Mouse (Mus musculus) embryonic facial prominence, embryonic 12.5 days (tissue): ENCODE data around the gene 6030408B16Rik. TPM values are rescaled to one million over a fixed set of nuclear protein-coding genes. Genes with fewer than 3 reads are reported as not detected.
"Not testable (repeated sequence)": the region's sequence is repeated elsewhere in the genome, so short reads cannot be mapped to it uniquely, and the experiment has no call there.

ENCODE experiments used
- ATAC-seq: fragments of 200-750 bp; cut with Nextera tagmentation; 2 replicates; pipeline ENCODE4 v1.8.0; 2017; ENCODE audit not compliant: insufficient number of reproducible peaks, insufficient read depth, low FRiP score, low TSS enrichment
- H3K27ac ChIP-seq: fragments of 300-500 bp; sonication (generic); 2 replicates; pipeline ENCODE4 v1.5.1; 2016; ENCODE audit warnings: mild to moderate bottlenecking
- H3K27me3 ChIP-seq: fragments of 300-500 bp; sonication (generic); 2 replicates; pipeline ENCODE4 v1.6.1; 2016; ENCODE audit warnings: mild to moderate bottlenecking, moderate library complexity
- H3K36me3 ChIP-seq: fragments of 300-500 bp; sonication (generic); 2 replicates; pipeline ENCODE4 v1.6.1; 2016; ENCODE audit warnings: mild to moderate bottlenecking
- H3K4me1 ChIP-seq: fragments of 300-500 bp; sonication (generic); 2 replicates; pipeline ENCODE4 v1.6.1; 2016
- H3K4me2 ChIP-seq: fragments of 300-500 bp; sonication (generic); replicated peaks from 2 replicates; pipeline ENCODE4 v1.6.1; 2016; ENCODE audit warnings: mild to moderate bottlenecking, moderate library complexity
- H3K4me3 ChIP-seq: fragments of 300-500 bp; sonication (generic); 2 replicates; pipeline ENCODE4 v1.5.1; 2016; ENCODE audit warnings: mild to moderate bottlenecking
- H3K9ac ChIP-seq: fragments of 300-500 bp; sonication (generic); 2 replicates; pipeline ENCODE4 v1.6.1; 2016; ENCODE audit warnings: mild to moderate bottlenecking, moderate library complexity
- H3K9me3 ChIP-seq: fragments of 300-500 bp; sonication (generic); 2 replicates; pipeline ENCODE4 v1.6.1; 2016; ENCODE audit warnings: mild to moderate bottlenecking, moderate library complexity
- WGBS: fragments of 180-500 bp; shearing (Covaris S2); methylation state at CpG from one replicate; pipeline ENCODE4 v1.1.7; 2016; 5-methylcytosine and 5-hydroxymethylcytosine counted together
- polyA plus RNA-seq: library from polyadenylated mRNA; unstranded; fragments of >200 nt; fragmentation: Nextera tagmentation; extraction: Ambion mirVana; gene quantifications from 2 replicates; pipeline ENCODE4 v1.2.1, GENCODE M21; 2016

6030408B16Rik gene
- polyA plus RNA-seq, 1 experiment from 2014 or later: 1.0 TPM

DNA sequence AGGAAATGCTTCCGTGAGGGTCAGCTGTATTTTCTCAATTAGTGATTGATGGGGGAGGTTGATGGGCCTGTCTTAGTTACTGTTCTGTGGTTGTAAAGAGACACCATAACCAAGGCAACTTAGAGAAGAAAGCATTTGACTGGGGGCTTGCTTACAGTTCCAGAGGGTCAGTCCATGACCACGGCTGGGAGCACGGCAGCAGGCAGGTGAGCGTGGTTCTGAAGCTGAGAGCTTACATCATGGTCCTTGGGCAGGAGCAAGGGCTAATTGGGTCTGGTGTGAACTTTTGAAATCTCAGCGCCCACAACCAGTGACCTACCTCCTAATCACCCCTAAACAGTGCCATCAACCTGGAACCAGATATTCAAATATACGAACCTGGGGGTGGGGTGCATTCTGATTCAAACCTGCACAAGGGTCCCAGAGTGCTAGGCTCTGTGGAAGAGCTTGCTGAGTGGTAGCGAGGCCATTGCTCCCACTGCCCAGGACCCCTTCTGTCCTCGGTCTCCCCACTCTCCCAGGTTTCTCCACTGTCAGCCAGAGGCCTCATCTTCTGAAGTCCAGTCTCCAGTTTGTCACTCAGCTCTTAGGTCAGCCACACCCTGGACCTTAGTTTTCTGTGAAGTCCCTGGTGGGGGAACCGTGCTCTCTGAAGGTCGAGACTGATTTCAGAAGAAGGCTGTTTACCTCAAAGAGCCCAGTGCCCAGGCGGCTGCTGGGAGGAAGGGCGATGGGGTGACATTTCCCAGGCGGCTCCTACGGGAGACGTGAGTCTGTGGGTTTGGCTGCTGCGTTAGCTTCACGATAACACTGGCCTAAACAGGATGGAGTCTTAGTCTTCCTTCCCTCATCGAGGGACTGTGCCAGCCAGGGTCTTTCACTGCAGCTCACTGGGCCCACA, 24.2 kb downstream of the 6030408B16Rik start:
- Histone ChIP-seq H3K4me2 (no peak overlapping the region), H3K36me3 (no peaks in the 10 kb centered on the region), H3K27ac (no peak overlapping the region), H3K9me3 (no peaks in the 10 kb centered on the region), H3K9ac (no peak overlapping the region), H3K27me3 (no peaks in the 10 kb centered on the region), H3K4me3 (no peak overlapping the region), H3K4me1 (peaks cover 16% of the 10 kb centered on the region)
- WGBS: 73% methylated on average over 18 of the region's 18 CpGs
- no peak for ATAC-seq

DNA sequence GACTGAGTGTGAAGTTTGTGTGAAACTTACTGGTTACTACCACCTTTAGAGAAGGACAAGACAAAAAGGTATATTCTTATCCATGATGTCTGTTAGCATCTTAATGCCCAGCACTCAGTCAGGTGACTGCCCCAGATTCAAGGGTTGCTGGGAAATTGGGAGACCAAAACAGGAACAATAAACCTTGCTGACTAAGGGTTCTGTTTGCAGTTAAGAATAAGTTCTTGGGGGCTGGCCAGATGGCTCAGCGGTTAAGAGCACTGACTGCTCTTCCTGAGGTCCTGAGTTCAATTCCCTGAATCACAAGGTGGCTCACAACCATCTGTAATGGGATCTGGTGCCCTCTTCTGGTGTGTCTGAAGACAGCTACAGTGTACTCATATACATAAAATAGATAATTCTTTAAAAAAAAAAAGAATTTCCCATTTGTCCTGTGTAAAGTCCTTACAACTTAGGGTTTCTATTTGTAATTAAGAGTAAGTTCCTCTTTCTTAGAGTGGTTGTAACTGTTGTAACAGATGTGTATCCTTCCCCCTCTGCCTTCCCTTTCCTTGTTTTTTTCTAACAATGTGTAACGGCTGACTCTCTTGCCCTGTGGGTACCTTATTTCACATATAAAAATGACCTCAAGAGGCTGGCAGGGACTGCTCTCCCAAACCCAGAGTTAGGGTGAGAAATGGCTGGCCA, 24.9 kb downstream of the 6030408B16Rik start:
- H3K4me1 ChIP-seq: peaks cover 16% of the 10 kb centered on the region
- WGBS: 79% methylated on average over 2 of the region's 2 CpGs
- no peak overlapping the region for H3K4me2 ChIP-seq
- no peak overlapping the region for H3K4me3 ChIP-seq
- no peak overlapping the region for H3K27ac ChIP-seq
- H3K36me3 ChIP-seq: no peaks in the 10 kb centered on the region
- no peaks in the 10 kb centered on the region for H3K27me3 ChIP-seq
- ATAC-seq: no peak
- H3K9ac ChIP-seq: no peak overlapping the region
- no peaks in the 10 kb centered on the region for H3K9me3 ChIP-seq

DNA sequence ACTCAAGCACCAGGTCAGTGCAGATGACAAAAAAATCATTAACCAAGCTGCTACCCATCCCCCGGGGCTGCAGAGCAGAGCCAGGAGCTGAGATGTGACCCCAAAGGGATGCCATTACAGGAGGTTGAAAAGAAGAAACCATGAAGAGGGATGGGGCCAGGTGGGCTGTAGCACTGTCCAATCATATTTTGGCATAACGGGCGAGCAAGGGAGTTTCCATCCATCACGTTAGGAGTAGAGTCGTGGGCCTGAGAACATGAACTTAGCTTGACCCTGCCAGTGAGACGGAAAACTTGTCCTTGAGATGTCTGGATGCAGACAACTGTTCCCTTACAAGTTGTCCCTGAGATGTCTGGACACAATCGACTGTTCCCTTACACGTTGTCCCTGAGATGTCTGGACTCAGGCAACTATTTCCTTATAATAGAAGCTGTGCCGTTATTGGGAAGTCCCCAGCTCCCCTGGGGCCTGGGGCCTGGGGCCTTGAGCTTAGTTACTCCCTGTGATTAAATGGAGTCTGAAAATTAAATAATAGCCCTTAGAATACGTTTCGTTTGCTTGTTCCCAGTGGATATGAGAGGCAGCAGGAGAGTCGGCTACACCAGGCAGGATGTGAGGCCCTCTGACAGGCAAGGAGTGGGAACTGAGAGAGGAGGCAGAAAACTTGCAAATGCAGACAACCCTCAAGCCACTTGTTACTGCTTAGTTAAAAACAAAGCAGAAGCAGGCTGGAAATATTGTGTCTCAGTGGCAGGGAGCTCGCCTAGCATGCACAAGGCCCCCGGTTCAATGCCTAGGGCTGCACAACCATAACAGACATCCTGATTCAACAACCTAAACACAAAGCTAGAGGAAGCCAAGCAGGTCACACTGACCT, 26.1 kb downstream of the 6030408B16Rik start:
- no peak overlapping the region for H3K4me3 ChIP-seq
- peaks cover 16% of the 10 kb centered on the region for H3K4me1 ChIP-seq
- H3K9me3 ChIP-seq: no peaks in the 10 kb centered on the region
- H3K27ac ChIP-seq: 0 out of 2 replicates have a peak overlapping the region, but pooled peaks have one; percentile 18
- 56% methylated on average over 14 of the region's 14 CpGs for WGBS
- no peak overlapping the region for H3K4me2 ChIP-seq
- H3K9ac ChIP-seq: no peak overlapping the region
- H3K27me3 ChIP-seq: no peaks in the 10 kb centered on the region
- ATAC-seq: no peak
- no peaks in the 10 kb centered on the region for H3K36me3 ChIP-seq

DNA sequence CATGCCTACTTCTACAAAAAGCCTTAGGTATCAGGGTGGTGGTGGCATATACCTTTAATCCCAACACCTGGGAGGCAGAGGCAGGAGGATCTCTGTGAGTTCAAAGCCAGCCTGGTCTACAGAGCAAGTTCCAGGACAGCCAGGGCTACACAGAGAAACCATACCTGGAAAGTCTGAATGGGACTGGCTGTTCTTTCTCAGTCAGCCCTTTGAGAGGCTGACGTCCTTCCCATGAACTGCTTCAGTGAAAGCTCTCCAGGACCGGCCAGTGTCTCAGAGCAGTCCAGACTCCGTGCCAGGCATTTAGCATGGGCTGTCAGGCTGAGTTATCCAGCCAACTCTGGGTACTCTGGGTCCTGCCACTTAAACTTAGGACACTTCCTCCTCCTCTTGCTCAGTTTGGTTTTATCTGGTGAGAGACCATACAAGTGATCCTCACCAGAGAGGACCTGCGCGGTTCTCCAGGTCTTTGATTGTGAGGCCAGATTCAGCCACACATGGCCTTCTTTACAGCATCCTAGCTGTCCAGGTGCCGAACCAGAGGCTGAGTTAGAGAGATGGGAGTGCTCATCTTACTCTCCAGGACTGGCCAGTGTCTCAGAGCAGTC, 27.1 kb downstream of the 6030408B16Rik start:
- no peaks in the 10 kb centered on the region for H3K27me3 ChIP-seq
- no peaks in the 10 kb centered on the region for H3K9me3 ChIP-seq
- no peak for ATAC-seq
- H3K36me3 ChIP-seq: no peaks in the 10 kb centered on the region
- no peak overlapping the region for H3K27ac ChIP-seq
- H3K4me2 ChIP-seq: no peak overlapping the region
- WGBS: 85% methylated on average over 6 of the region's 6 CpGs
- peaks cover 16% of the 10 kb centered on the region for H3K4me1 ChIP-seq
- H3K9ac ChIP-seq: no peak overlapping the region
- H3K4me3 ChIP-seq: no peak overlapping the region

DNA sequence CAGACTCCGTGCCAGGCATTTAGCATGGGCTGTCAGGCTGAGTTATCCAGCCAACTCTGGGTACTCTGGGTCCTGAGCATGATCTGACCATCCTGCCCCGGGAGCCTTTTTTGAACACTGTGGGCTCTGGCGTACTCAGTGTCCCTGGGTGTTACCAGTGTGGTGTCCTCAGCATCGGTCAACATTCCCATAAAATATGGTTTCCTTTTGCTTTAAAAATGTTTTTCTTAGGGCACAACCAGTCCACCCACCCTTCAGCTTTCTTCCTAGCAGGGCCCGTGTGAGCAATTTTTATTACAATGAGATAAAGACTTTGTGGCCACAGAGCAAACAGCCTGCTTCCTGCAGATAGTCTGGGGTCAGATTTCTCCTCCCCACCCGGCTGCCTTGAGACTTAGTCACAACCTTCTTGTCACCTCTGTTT, 27.6 kb downstream of the 6030408B16Rik start:
- 0 out of 2 replicates have a peak overlapping the region, but pooled peaks have one; percentile 11 for H3K27ac ChIP-seq
- no peak overlapping the region for H3K4me2 ChIP-seq
- H3K27me3 ChIP-seq: no peaks in the 10 kb centered on the region
- 49% methylated on average over 6 of the region's 6 CpGs for WGBS
- H3K4me3 ChIP-seq: no peak overlapping the region
- ATAC-seq: no peak
- H3K4me1 ChIP-seq: peaks cover 16% of the 10 kb centered on the region
- no peaks in the 10 kb centered on the region for H3K9me3 ChIP-seq
- no peaks in the 10 kb centered on the region for H3K36me3 ChIP-seq
- no peak overlapping the region for H3K9ac ChIP-seq

DNA sequence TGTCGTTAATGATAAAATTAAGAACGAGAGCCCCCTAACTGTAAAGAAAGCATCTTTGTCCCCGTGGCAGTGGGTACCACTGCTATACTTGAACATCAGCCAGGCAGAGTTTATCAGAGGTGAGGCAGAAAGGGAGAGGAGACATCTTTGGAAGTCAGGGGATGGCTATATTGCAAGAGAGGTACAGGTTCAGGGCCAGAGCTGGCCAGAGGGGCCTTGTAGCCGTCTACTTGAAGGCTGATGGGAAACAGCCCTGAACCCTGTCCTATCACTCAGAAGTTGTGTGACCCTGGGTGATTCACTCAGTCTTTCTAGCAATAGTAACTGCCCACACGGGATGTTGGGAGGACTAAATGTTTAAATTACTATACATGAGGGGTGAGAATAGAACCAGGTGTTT, 28.1 kb downstream of the 6030408B16Rik start:
- ATAC-seq: no peak
- Histone ChIP-seq H3K27ac (0 out of 2 replicates have a peak overlapping the region, but pooled peaks have one; percentile 11), H3K4me1 (peaks cover 16% of the 10 kb centered on the region), H3K9ac (no peak overlapping the region), H3K36me3 (no peaks in the 10 kb centered on the region), H3K27me3 (no peaks in the 10 kb centered on the region), H3K4me2 (no peak overlapping the region), H3K9me3 (no peaks in the 10 kb centered on the region), H3K4me3 (no peak overlapping the region)
- WGBS: 64% methylated on average over 5 of the region's 5 CpGs

DNA sequence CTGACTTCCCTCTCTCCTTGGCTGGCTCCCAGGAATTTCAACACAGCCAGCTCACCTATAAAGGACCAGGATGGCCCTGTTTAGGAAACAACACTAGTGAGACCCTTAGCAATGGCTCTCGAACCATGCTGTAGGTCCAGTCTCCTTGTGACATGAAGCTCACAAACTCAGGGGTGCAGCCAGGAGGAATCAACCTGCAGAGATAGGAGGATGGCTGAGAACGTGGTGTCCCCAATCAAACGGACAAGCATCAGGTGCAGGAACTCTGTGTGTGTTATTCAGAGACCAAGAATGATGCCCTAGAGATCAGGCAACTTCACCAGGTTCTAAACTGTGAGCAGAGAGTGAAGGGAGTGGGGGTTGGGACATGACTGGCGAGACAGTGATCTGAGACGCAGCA, 29.1 kb downstream of the 6030408B16Rik start:
- H3K27me3 ChIP-seq: no peaks in the 10 kb centered on the region
- no peaks in the 10 kb centered on the region for H3K9me3 ChIP-seq
- WGBS: 74% methylated on average over 5 of the region's 5 CpGs
- H3K27ac ChIP-seq: no peak overlapping the region
- 0 out of 2 replicates have a peak, but pooled peaks cover 9% of the 10 kb centered on the region for H3K4me1 ChIP-seq
- ATAC-seq: no peak
- no peaks in the 10 kb centered on the region for H3K36me3 ChIP-seq
- no peak overlapping the region for H3K4me3 ChIP-seq
- H3K9ac ChIP-seq: no peak overlapping the region
- H3K4me2 ChIP-seq: no peak overlapping the region

DNA sequence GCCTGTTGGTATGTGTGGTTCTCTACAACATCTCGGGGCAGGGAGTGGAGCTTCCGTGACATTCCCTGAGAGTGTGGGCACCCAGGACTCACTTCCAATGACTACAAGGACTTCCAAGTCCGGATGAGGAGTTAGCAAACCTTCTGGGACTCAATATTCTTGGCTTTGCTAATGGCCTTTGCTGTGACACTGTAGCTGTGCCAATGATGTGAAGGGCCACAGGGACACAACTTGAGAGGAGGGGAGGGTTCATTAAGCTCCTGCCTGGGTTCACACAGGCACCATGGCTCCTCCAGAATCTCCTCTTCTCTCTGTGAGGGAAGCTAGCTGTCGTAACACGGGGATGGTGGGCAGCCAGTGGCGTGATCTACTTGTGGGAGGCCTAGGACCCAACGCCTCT, 29.6 kb downstream of the 6030408B16Rik start:
- ATAC-seq: no peak
- 93% methylated on average over 7 of the region's 7 CpGs for WGBS
- no peak overlapping the region for H3K4me2 ChIP-seq
- no peaks in the 10 kb centered on the region for H3K9me3 ChIP-seq
- no peak overlapping the region for H3K4me3 ChIP-seq
- no peak overlapping the region for H3K9ac ChIP-seq
- H3K27ac ChIP-seq: no peak overlapping the region
- H3K36me3 ChIP-seq: no peaks in the 10 kb centered on the region
- H3K4me1 ChIP-seq: peaks cover 13% of the 10 kb centered on the region; the same call in 1 of the 2 replicates
- H3K27me3 ChIP-seq: no peaks in the 10 kb centered on the region

DNA sequence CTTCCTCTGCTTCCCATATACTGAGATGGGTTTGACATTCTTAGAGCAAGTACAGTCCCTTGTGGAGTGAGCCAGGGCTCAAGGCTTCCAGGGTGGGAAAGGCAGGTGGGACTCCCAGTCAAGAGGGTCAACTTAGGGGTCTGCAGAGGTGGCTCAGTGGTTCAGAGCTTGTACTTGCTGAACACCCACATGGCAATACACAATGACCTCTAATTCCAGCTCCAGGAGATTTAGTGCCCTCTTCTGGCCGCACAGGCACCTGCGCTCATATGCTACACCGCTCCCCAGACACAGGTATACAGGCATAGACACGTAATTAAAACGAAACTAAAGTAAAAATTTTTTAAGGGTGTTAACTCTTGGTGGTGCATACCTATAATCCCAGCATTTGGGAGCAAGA, 30.5 kb downstream of the 6030408B16Rik start:
- 96% methylated on average over 5 of the region's 5 CpGs for WGBS
- Histone ChIP-seq H3K4me2 (no peak overlapping the region), H3K4me1 (peaks cover 13% of the 10 kb centered on the region; the same call in 1 of the 2 replicates), H3K9me3 (no peaks in the 10 kb centered on the region), H3K9ac (no peak overlapping the region), H3K27ac (no peak overlapping the region), H3K36me3 (no peaks in the 10 kb centered on the region), H3K4me3 (no peak overlapping the region), H3K27me3 (no peaks in the 10 kb centered on the region)
- no peak for ATAC-seq

DNA sequence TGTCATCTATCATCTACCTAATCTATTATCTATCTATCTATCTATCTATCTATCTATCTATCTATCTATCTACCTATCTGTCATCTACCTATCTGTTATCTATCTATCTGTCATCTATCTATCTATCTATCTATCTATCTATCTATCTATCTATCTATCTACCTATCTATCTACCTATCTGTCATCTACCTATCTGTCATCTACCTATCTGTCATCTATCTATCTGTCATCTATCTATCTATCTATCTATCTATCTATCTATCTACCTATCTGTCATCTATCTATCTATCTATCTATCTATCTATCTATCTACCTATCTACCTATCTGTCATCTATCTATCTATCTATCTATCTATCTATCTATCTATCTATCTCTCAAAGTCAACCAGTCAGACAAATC, 31.4 kb downstream of the 6030408B16Rik start:
- H3K9ac ChIP-seq, H3K9me3 ChIP-seq, H3K4me2 ChIP-seq, H3K27ac ChIP-seq, ATAC-seq, H3K4me3 ChIP-seq, H3K27me3 ChIP-seq, H3K4me1 ChIP-seq, H3K36me3 ChIP-seq: not testable (repeated sequence)

DNA sequence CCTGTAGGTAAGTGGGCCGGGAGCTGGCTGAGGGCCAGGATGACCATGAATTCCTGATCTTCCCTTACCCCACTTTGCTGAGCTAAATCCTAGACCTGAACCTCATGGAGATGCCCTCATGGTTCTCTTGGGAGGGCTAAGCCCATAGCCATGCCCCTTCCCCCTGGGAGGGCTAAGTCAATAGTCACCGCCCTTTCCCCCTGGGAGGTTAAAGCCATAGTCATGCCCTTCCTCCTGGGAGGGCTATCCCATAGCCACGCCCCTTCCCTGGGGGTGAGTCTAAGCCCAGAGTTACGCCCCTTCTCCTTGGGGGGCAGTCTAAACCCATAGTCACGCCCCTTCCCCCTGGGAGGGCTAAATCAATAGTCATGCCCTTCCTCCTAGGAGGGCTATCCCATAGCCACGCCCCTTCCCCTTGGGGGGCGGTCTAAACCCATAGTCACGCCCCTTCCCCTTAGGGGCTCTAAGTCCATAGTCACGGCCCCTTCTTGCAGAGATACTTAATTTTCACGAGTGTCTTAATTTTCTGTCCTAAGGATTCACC, 33.1 kb downstream of the 6030408B16Rik start:
- WGBS: 37% methylated on average over 10 of the region's 10 CpGs
- Histone ChIP-seq H3K9me3 (no peaks in the 10 kb centered on the region), H3K9ac (no peak overlapping the region), H3K36me3 (no peaks in the 10 kb centered on the region), H3K27ac (no peak overlapping the region), H3K4me3 (no peak overlapping the region), H3K27me3 (no peaks in the 10 kb centered on the region), H3K4me1 (peaks cover 4% of the 10 kb centered on the region; the same call in 1 of the 2 replicates), H3K4me2 (no peak overlapping the region)
- ATAC-seq: no peak
